Mouse (Mus musculus): Measurements from ENCODE around the gene Dnmbp.
"Not testable (repeated sequence)": the region's sequence is repeated elsewhere in the genome, so short reads cannot be mapped to it uniquely, and the experiment has no call there.

The Dnmbp gene

GRCm38 (mm10) chr19:43939769-43940689, at the start of gene Dnmbp:
Gene Dnmbp, minus strand, starts transcription at chr19:43940191.
- DNase-seq (ENCODE audit: low spot score in 2 of 2): peak; percentile 74

- no peak for DNase-seq (ENCODE audit: low spot score in 2 of 2)
These were observed 46.2 kb upstream of the Dnmbp start, which contains the start of gene Cpn1 for GRCm38 (mm10) chr19:43986069-43986794. Gene Cpn1, minus strand, starts transcription at chr19:43986556.

GRCm38 (mm10) chr19:43981992-43982391, 42.0 kb upstream of the Dnmbp start:
- no peak for DNase-seq (ENCODE audit: low spot score in 2 of 2)

- no peak for DNase-seq (ENCODE audit: low spot score in 2 of 2)
These were observed 40.7 kb upstream of the Dnmbp start for GRCm38 (mm10) chr19:43980711-43981110.

- DNase-seq (ENCODE audit: low spot score in 2 of 2): no peak
These were observed 37.8 kb upstream of the Dnmbp start for GRCm38 (mm10) chr19:43977799-43978198.

- DNase-seq (ENCODE audit: low spot score in 2 of 2): no peak
These were observed 36.7 kb upstream of the Dnmbp start for GRCm38 (mm10) chr19:43976661-43977060.

DNA sequence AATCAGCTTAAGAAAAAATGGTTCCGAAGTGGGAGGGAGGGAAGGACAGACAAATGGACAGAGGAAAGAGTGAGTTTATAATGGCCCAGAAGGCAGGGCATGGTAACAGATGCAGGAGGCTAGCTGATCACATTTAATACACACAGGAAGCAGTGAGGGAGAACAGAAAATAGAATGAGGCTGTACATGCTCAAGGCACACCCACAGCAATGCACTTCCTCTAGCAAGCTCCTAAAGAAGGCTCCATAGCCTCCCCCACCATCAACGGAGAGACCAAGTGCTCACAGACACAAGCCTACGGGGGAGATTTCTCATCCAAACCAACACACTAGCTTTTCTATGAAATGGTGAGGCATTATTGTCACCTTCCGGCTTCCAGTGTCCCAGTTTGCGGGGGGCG, 34.2 kb upstream of the Dnmbp start:
- no peak for DNase-seq (ENCODE audit: low spot score in 2 of 2)

- DNase-seq (ENCODE audit: low spot score in 2 of 2): no peak
These were observed 33.7 kb upstream of the Dnmbp start for GRCm38 (mm10) chr19:43973711-43974110.

DNA sequence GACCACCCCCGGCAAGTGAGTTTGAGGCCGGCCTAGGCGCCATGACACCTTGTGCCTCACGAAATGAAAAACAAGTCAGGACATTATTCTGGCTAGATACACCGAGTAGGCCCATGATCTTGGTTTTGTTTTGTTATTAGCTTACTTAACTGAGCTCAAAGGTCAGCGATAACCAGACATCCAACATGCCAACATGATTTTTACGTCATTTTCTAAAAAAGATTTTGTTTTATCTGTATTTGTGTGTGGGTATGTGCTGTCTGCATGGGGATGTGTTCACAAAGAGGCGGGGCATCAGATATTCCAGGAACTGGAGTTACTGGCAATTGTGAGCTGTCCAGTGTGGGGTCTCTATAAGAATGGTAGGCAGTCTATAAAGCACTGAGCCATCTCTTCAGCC, 32.1 kb upstream of the Dnmbp start:
- no peak for DNase-seq (ENCODE audit: low spot score in 2 of 2)

DNA sequence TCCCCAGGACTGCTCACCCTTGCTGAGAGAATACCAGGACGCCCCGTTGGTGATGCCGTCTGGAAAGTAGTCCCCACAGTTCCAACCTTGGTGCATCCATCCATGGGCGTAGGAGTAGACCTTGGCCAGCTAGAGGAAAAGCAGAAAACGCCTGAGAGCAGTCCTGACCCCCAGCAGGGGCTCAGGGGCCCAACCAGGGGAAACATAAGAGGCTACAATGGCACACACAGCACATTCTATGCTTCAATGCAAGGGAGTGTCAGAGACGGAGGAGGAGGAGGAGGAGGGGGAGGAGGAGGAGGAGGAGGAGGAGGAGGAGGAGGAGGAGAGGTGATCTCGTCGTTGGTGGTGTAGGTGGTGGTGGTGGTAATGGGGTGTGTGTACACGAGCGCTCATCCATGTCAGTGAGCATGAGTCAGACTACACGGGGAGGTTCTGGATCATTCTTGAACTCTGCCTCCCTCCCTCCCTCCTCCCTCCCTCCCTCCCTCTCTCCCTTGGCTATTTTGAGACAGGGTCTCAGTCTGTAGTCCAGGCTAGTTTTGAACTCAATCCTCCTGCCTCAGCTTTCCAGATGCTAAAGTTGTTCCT, 28.5 kb upstream of the Dnmbp start:
- DNase-seq (ENCODE audit: low spot score in 2 of 2): no peak

DNA sequence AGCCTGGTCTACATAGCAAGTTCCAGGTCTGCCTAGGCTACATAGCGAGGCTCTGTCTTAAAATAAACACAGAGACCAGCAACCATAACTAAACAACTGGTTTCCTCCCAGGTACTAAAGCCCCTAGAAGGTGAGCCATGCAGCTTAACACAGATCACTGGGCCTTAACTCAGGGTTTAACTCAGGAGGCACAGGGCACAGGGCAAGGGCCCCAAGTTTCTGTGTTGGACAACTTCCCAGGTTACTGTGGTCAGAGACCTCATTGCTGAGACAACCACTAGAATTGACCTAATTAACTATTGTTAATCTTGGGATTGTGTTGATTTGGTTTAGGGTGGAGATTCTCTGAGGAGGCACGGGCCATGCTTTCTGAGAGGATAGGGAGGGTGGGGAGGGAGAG, 26.5 kb upstream of the Dnmbp start:
- DNase-seq (ENCODE audit: low spot score in 2 of 2): no peak

GRCm38 (mm10) chr19:43965496-43966085, 25.6 kb upstream of the Dnmbp start:
- peak; percentile 22 to 35 for DNase-seq (ENCODE audit: low spot score in 2 of 2)

GRCm38 (mm10) chr19:43962795-43963194, 22.8 kb upstream of the Dnmbp start:
- DNase-seq (ENCODE audit: low spot score in 2 of 2): no peak

DNA sequence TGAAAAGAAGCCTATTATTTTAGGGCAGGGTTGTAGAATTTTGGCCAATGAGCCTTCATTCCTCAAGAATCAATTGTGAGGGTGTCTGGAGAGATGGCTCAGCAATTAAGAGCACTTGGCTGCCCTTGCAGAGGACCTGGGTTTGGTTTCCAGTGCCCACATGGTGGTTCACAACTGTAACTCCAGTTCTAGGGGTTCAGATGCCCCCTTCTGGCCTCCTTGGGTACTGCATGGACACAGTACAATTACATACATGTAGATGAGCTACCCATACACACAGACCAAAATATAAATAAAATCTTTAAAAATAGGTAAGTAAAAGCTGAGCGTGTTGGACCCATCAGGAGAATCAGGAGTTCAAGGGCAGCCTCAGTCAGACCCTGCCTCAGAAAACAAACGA, 21.2 kb upstream of the Dnmbp start:
- DNase-seq (ENCODE audit: low spot score in 2 of 2): no peak

DNA sequence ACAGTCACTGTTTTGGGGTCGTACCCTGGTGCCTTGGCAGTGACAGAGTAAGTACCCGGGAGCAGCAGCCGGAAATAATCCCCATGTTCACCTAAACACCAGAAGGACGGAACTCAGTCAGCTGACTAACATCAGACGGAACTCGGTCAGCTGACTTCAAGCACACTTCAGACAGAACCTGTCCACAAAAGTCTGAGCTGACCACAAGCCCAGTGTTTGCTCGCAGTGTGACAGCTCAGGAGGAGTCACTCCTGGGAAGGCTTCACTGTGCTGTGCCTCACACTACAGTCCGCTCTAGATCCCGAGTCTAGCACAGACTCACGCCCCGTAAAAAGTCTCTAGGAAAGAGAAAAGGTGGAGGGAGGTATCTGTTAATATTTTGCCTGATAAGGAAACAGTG, 20.0 kb upstream of the Dnmbp start:
- no peak for DNase-seq (ENCODE audit: low spot score in 2 of 2)

- peak; percentile 24 to 46 for DNase-seq (ENCODE audit: low spot score in 2 of 2)
These were observed 19.2 kb upstream of the Dnmbp start for GRCm38 (mm10) chr19:43959162-43959561.

GRCm38 (mm10) chr19:43957881-43958280, 17.9 kb upstream of the Dnmbp start:
- DNase-seq (ENCODE audit: low spot score in 2 of 2): no peak

DNA sequence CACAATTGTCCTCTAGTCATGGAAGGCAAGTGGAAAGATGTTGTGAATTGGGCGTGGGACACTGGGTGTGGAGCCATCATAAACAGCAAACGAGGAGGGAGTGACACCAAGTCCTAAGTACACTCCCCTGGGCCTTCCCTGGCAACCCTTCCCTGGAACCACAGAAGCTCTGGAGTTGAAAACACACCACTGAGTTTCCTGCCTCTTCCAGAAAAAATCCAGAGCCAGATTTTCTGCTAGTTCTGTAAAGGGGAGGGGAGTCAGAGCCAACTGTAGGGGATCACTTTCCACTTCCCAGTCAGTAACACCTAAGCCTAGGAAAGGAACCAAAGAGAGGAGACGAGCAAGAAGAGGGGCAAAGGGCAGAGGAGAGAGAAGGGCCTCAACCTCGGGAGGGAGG, 17.4 kb upstream of the Dnmbp start:
- no peak for DNase-seq (ENCODE audit: low spot score in 2 of 2)

DNA sequence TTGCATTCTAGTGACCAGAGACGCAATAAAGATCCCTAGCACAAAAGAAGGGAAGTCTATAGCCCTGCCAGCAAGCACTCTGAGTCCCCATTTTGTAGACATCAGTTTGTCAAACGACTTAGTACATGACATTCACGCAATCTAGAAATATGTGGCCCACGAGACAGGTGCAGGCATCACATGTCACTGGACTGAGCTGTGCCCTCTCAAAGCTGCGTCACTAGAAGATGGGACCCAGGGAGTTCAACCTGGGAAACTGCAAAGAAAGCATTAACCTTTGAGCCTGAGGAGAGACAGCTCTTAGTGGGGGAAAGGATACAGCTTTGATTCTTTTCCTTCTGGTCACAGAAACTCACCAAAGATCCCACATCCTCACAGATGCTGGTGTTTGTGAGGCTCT, 15.3 kb upstream of the Dnmbp start:
- DNase-seq (ENCODE audit: low spot score in 2 of 2): no peak

GRCm38 (mm10) chr19:43954864-43955263, 14.9 kb upstream of the Dnmbp start:
- DNase-seq (ENCODE audit: low spot score in 2 of 2): no peak

DNA sequence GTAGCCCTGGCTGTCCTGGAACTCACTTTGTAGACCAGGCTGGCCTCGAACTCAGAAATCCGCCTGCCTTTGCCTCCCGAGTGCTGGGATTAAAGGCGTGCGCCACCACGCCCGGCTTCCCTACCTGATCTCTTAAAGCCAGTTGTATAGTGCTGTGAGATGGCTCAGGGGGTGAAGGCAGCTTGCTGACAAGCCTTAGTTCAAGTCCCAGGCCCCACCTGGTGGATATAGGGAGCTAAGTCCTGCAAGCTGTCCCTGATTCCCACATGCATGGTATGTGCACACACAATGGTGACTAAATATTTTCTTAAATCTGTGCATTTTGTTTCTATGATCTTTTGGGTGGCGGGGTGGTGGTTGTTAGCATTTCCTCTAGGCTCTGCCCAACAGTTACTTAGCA, 12.9 kb upstream of the Dnmbp start:
- not testable (repeated sequence) for DNase-seq (ENCODE audit: low spot score in 2 of 2)

All from spleen, postnatal 36 days (tissue).